Mouse (Mus musculus) embryonic fibroblast, embryonic 13.5 days (primary cell): Measurements from ENCODE around the gene Tbxa2r.

Experiments used
- CTCF ChIP-seq: IDR thresholded peaks from 2 replicates; pipeline ENCODE4 v1.5.1; 2011; ENCODE audit warnings: mild to moderate bottlenecking, control low read depth, low read length, moderate library complexity, borderline replicate concordance; ENCODE audit not compliant: insufficient read depth
- POLR2A ChIP-seq: IDR thresholded peaks from 2 replicates; pipeline ENCODE4 v1.6.1; 2011; ENCODE audit warnings: low read depth, mild to moderate bottlenecking, control low read depth, low read length, moderate library complexity

GRCm38 (mm10) chr10:81345162-81345534, 16.6 kb downstream of the Tbxa2r start:
- TF ChIP-seq POLR2A (no peak), CTCF (no peak)
